12 mouse cellular contexts compared by ENCODE assay signal in the genomic region with DNA sequence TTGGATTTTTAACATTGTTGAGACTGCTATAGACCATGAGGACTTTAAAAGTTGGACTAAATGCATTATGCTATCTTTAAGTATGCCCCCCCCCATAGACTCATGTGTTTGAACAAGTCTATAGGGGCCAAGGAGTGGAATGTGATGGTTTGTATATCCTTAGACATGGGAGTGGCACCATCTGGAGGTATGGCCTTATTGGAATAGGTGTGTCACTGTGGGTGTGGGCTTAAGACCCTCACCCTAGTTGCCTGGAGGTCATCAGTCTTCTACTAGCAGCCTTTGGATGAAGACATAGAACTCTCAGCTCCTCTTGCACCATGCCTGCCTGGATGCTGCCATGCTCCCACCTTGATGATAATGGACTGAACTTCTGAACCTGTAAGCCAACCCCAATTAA. TPM values are rescaled to one million over a fixed set of nuclear protein-coding genes. Genes with fewer than 3 reads are reported as not detected.
DNase-seq lines count a peak whose midpoint lies in the region; ATAC-seq and TF ChIP-seq lines count a peak whose summit lies in the region.
"Not testable (repeated sequence)": the region's sequence is repeated elsewhere in the genome, so short reads cannot be mapped to it uniquely, and the experiment has no call there.
"Had no signal": no experiment of that assay in that cellular context is flagged by ENCODE, and none has a peak within 500 bp of the region (broad histone marks: within the 10 kb centered on the region; RNA-seq: fewer than 3 reads in every experiment).

A gene (plus strand): TSS at position 301 of the 400 bp plus-strand sequence.

- H3K27ac ChIP-seq in intestine, embryonic 15.5 days; intestine, embryonic 16.5 days (ENCODE audit: low read length); intestine, postnatal 0 days (ENCODE audit: low read depth, low read length); small intestine, adult 2 months (ENCODE audit: insufficient read depth, low read depth, low read length); spleen, adult 2 months (ENCODE audit: insufficient read depth, low read length); stomach, embryonic 15.5 days; stomach, embryonic 16.5 days (ENCODE audit: low read length): not testable (repeated sequence)

- H3K9me3 ChIP-seq in intestine, embryonic 15.5 days; intestine, embryonic 16.5 days (ENCODE audit: control insufficient read depth, low read length); intestine, postnatal 0 days (ENCODE audit: control insufficient read depth); stomach, embryonic 15.5 days; stomach, embryonic 16.5 days (replicated peaks; ENCODE audit: control insufficient read depth, low read length): not testable (repeated sequence)

- not testable (repeated sequence) for TF ChIP-seq CTCF in intestine, postnatal 0 days (IDR thresholded peaks at IDR 0.05; ENCODE audit: low read depth); small intestine, adult 2 months (IDR thresholded peaks at IDR 0.05; ENCODE audit: extremely low read depth, insufficient read length, insufficient replicate concordance, low read depth, low read length); spleen, adult 2 months (IDR thresholded peaks at IDR 0.05; ENCODE audit: extremely low read depth, insufficient read depth, insufficient read length, insufficient replicate concordance)

- DNase-seq in spleen, adult 2 months (ENCODE audit: low read depth in 1 of 2, low spot score in 2 of 2): not testable (repeated sequence)

- not testable (repeated sequence) for H3K4me3 ChIP-seq in intestine, embryonic 15.5 days (replicated peaks); intestine, embryonic 16.5 days (ENCODE audit: low read length); intestine, postnatal 0 days (ENCODE audit: low read depth, low read length); small intestine, adult 2 months (ENCODE audit: low read depth, low read length); spleen, adult 2 months (ENCODE audit: extremely low read depth, insufficient read depth, insufficient read length); stomach, embryonic 15.5 days (replicated peaks); stomach, embryonic 16.5 days (replicated peaks; ENCODE audit: low read length)

- not testable (repeated sequence) for H3K36me3 ChIP-seq in intestine, embryonic 15.5 days; intestine, embryonic 16.5 days (ENCODE audit: control insufficient read depth, insufficient read depth, low read length); intestine, postnatal 0 days (ENCODE audit: control insufficient read depth, insufficient read depth); small intestine, adult 2 months (ENCODE audit: control insufficient read depth, insufficient read depth, low read length); spleen, adult 2 months (ENCODE audit: control insufficient read depth, insufficient read depth, low read length); stomach, embryonic 15.5 days; stomach, embryonic 16.5 days (ENCODE audit: control insufficient read depth, insufficient read depth, low read length)

- not testable (repeated sequence) for H3K9ac ChIP-seq in intestine, embryonic 15.5 days; intestine, embryonic 16.5 days (ENCODE audit: low read depth, low read length); intestine, postnatal 0 days (ENCODE audit: low read depth, low read length); stomach, embryonic 15.5 days; stomach, embryonic 16.5 days (ENCODE audit: low read length)

- not testable (repeated sequence) for TF ChIP-seq POLR2A in small intestine, adult 2 months (IDR thresholded peaks at IDR 0.05; ENCODE audit: low read depth, low read length); spleen, adult 2 months (IDR thresholded peaks at IDR 0.05; ENCODE audit: low read depth, low read length)

- not testable (repeated sequence) for H3K27me3 ChIP-seq in intestine, embryonic 15.5 days (replicated peaks); intestine, embryonic 16.5 days (replicated peaks; ENCODE audit: control insufficient read depth, insufficient read depth, low read length); intestine, postnatal 0 days (replicated peaks; ENCODE audit: control insufficient read depth, insufficient read depth, low read length); small intestine, adult 2 months (ENCODE audit: control insufficient read depth, insufficient read depth, low read length); spleen, adult 2 months (ENCODE audit: control insufficient read depth, insufficient read depth, low read length); stomach, embryonic 15.5 days (replicated peaks); stomach, embryonic 16.5 days (ENCODE audit: control insufficient read depth, insufficient read depth, low read length)

- not testable (repeated sequence) for H3K4me2 ChIP-seq in intestine, embryonic 15.5 days (replicated peaks); intestine, embryonic 16.5 days (ENCODE audit: low read depth, low read length); intestine, postnatal 0 days (replicated peaks; ENCODE audit: low read depth); stomach, embryonic 15.5 days; stomach, embryonic 16.5 days (ENCODE audit: low read depth, low read length)

- not testable (repeated sequence) for ATAC-seq in intestine, embryonic 15.5 days; intestine, embryonic 16.5 days; intestine, postnatal 0 days; stomach, embryonic 15.5 days (ENCODE audit: insufficient read depth, low FRiP score, low read depth); stomach, embryonic 16.5 days (ENCODE audit: insufficient read depth, low FRiP score)

- not testable (repeated sequence) for H3K4me1 ChIP-seq in intestine, embryonic 15.5 days (replicated peaks); intestine, embryonic 16.5 days (ENCODE audit: control insufficient read depth, insufficient read depth, low read length); intestine, postnatal 0 days (replicated peaks; ENCODE audit: control insufficient read depth, insufficient read depth, low read length); small intestine, adult 2 months (ENCODE audit: control insufficient read depth, insufficient read depth, insufficient read length, low read length); spleen, adult 2 months (ENCODE audit: control insufficient read depth, insufficient read depth, insufficient read length); stomach, embryonic 15.5 days; stomach, embryonic 16.5 days (ENCODE audit: control insufficient read depth, insufficient read depth, low read length)

RNA-seq across cellular contexts. Expression of the gene that starts here (rescaled TPM):
- 27.9 and 65.0 TPM in 2 replicates for polyA plus RNA-seq in intestine, embryonic 15.5 days (2015; fragmentation: Nextera tagmentation; extraction: Ambion mirVana)
- 56.1 and 64.6 TPM in 2 replicates for polyA plus RNA-seq in intestine, embryonic 16.5 days (2015; fragmentation: Nextera tagmentation; extraction: Ambion mirVana)
- polyA plus RNA-seq in intestine, postnatal 0 days (2015; fragmentation: Nextera tagmentation; extraction: Ambion mirVana): 229 and 280 TPM in 2 replicates
- 30.8 and 4,882 TPM in 2 replicates for polyA plus RNA-seq in small intestine, adult 2 months (2012; rRNA removed)
- 706 and 759 TPM in 2 replicates for polyA plus RNA-seq in spleen, adult 2 months (2012; rRNA removed)
- polyA plus RNA-seq in stomach, embryonic 15.5 days (2015; fragmentation: Nextera tagmentation; extraction: Ambion mirVana): 82.2 and 87.5 TPM in 2 replicates
- 91.9 and 102 TPM in 2 replicates for polyA plus RNA-seq in stomach, embryonic 16.5 days (2015; fragmentation: Nextera tagmentation; extraction: Ambion mirVana)
- polyA plus RNA-seq: brain, embryonic 14.5 days; C2C12; CD4-positive, CD25-positive, alpha-beta regulatory T cell, adult 4 months; G1E; Patski had no signal
